Mouse (Mus musculus): Measurements from ENCODE around the gene Ly75. TPM values are rescaled to one million over a fixed set of nuclear protein-coding genes. Genes with fewer than 3 reads are reported as not detected.

The Ly75 gene
- polyA plus RNA-seq, 1 experiment from 2014 or later = 4.9 TPM

DNA sequence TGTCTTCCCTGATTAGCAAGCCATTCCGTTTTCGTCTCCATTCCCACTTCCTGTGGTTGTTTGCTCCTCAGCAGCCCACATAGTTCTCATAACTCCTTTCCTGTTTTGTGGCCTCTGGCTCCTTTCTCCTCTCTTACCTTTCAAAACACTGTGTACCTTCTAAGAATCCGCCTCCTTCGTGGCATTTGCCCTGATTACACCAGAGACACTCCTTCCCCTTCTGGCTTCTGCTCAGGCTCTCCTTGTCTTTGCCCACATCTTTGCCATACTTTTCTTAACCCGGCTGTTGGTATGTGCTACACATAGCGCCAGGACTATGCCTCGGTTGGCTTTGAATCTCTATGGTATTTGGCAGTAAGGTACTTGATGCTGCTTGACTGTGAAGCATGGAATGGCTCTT, 35.2 kb downstream of the Ly75 start:
- H3K4me1 ChIP-seq (replicated peaks) = no peaks in the 10 kb centered on the region
- no peak overlapping the region for H3K4me3 ChIP-seq (replicated peaks)
- WGBS = 83% methylated on average over 7 of the region's 7 CpGs
- H3K4me2 ChIP-seq = no peak overlapping the region
- ATAC-seq (ENCODE audit: insufficient number of reproducible peaks, insufficient read depth, low FRiP score, low TSS enrichment, low read depth) = no peak
- peaks cover 12% of the 10 kb centered on the region; the same call in 1 of the 2 replicates for H3K36me3 ChIP-seq
- H3K9me3 ChIP-seq = no peaks in the 10 kb centered on the region
- H3K27me3 ChIP-seq = no peaks in the 10 kb centered on the region
- H3K9ac ChIP-seq (replicated peaks) = no peak overlapping the region
- no peak overlapping the region for H3K27ac ChIP-seq

DNA sequence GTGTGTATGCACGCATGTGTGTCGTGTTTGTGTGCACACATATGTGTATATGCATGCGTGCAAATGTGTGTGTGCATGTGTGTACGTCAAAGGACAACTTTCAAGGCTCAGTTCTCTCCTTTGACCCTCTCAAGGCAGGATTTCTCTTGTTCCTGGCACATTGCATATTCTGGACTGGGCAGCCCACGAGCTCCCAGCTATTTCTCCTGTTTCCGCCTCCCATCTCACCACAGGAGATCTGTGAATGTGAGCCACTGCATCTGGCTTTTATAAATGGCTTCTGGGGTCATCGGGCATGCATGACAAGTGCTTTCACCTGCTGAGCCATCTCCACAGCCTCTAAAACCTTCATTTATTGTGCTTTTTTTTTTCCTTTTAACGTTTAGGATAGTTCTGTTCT, 36.6 kb downstream of the Ly75 start:
- Histone ChIP-seq H3K4me1 (replicated peaks) (no peaks in the 10 kb centered on the region), H3K36me3 (peaks cover 12% of the 10 kb centered on the region; the same call in 1 of the 2 replicates), H3K27me3 (no peaks in the 10 kb centered on the region), H3K4me2 (no peak overlapping the region), H3K27ac (no peak overlapping the region), H3K9me3 (no peaks in the 10 kb centered on the region), H3K4me3 (replicated peaks) (no peak overlapping the region), H3K9ac (replicated peaks) (no peak overlapping the region)
- 72% methylated on average over 8 of the region's 8 CpGs for WGBS
- no peak for ATAC-seq (ENCODE audit: insufficient number of reproducible peaks, insufficient read depth, low FRiP score, low TSS enrichment, low read depth)

DNA sequence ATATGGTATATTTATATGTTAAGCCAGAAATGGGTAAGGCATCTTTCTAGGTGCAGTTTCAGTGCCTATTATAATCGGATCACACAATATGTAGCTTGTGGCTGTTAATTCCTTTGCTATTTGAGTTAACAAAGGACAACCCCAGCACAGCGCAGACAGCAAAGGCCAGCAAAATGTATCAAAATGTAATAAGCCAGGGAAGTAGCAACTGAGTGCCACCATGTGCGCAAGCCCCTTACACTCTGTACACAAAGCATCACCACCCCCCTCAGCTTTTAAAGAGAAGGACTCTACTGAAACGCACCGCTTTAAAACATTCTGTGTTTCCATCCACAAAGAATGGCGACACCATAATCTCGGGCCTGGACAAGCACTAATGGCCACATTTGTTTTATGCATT, 37.4 kb downstream of the Ly75 start:
- Histone ChIP-seq H3K4me3 (replicated peaks) (no peak overlapping the region), H3K36me3 (peaks cover 12% of the 10 kb centered on the region; the same call in 1 of the 2 replicates), H3K4me1 (replicated peaks) (no peaks in the 10 kb centered on the region), H3K27me3 (no peaks in the 10 kb centered on the region), H3K27ac (no peak overlapping the region), H3K4me2 (no peak overlapping the region), H3K9ac (replicated peaks) (no peak overlapping the region), H3K9me3 (no peaks in the 10 kb centered on the region)
- 89% methylated on average over 7 of the region's 7 CpGs for WGBS
- no peak for ATAC-seq (ENCODE audit: insufficient number of reproducible peaks, insufficient read depth, low FRiP score, low TSS enrichment, low read depth)

DNA sequence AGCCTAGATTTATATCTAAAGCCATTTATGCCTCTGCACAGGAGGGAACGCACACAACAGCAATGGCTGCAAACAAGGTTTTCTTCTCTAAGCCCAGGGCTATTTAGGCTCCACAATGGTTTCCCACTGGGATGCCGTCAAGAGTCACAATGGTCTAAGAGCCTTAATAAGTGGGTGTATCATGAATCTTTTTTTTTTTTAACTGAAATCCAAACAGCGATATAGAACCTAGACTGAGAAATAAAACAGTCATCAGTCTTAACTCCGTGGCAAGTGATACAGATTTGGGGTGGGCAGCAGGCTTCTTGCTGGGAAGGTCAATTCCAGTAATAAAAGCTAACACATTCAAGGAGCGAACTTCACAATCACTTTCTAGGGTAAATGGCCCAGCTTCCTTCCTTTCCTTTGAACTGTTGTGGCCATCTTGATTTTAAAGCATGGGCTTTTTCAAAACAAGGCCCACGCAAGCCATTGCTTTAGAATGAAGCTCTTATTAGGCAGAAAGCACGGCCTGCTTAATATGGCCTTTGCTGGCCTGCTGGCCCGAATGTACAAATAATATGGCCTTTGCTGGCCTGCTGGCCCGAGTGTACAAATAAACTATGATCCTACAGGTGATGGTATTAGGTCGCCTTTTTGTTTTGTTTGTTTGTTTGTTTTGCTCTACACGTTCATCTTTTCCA, 39.4 kb downstream of the Ly75 start:
- no peak overlapping the region for H3K27ac ChIP-seq
- H3K9ac ChIP-seq (replicated peaks) = no peak overlapping the region
- peaks cover 3% of the 10 kb centered on the region; the same call in 1 of the 2 replicates for H3K36me3 ChIP-seq
- no peak overlapping the region for H3K4me3 ChIP-seq (replicated peaks)
- no peak for ATAC-seq (ENCODE audit: insufficient number of reproducible peaks, insufficient read depth, low FRiP score, low TSS enrichment, low read depth)
- no peaks in the 10 kb centered on the region for H3K9me3 ChIP-seq
- H3K4me2 ChIP-seq = no peak overlapping the region
- H3K4me1 ChIP-seq (replicated peaks) = no peaks in the 10 kb centered on the region
- H3K27me3 ChIP-seq = no peaks in the 10 kb centered on the region
- 50% methylated on average over 11 of the region's 11 CpGs for WGBS

DNA sequence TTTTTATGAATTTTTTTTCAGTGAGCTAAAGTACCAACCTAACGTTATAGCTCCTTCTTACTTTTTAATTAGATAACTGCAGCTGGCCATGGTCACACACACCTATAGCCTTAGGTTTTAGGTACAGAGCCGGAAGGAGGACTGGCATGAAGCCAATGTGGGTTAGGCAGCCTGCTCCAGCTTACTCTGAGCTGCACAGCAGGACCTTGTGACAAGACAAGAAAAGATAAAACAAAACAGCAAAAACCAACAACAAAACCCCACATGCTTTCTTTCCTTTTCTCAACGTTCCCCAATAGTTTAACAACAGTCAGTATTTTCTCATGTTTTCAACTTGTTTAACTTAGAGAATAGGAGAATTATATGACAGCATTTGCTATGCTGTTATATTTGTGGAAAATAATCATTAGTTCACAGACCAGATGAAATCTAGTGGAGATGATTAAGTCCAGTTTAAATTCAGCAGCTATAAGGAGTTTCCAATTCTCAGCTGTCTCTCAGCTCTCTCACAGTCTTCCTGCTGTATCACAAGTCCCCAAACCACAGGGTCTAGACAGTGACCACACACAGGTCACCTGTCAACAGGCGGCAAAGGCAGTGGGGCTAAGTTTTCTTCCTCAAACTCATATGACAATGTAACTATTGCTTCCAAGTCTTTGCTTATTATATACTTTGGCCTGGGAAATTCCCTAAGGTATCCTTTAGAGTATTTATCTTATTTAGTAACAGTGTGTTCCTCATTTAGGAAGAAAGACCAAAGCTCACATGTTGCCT, 40.8 kb downstream of the Ly75 start:
- H3K36me3 ChIP-seq = no peaks in the 10 kb centered on the region
- no peak overlapping the region for H3K4me3 ChIP-seq (replicated peaks)
- H3K27me3 ChIP-seq = no peaks in the 10 kb centered on the region
- no peaks in the 10 kb centered on the region for H3K4me1 ChIP-seq (replicated peaks)
- H3K9ac ChIP-seq (replicated peaks) = no peak overlapping the region
- no peaks in the 10 kb centered on the region for H3K9me3 ChIP-seq
- H3K27ac ChIP-seq = no peak overlapping the region
- no peak for ATAC-seq (ENCODE audit: insufficient number of reproducible peaks, insufficient read depth, low FRiP score, low TSS enrichment, low read depth)
- H3K4me2 ChIP-seq = no peak overlapping the region
- WGBS = 63% methylated on average over 4 of the region's 4 CpGs

DNA sequence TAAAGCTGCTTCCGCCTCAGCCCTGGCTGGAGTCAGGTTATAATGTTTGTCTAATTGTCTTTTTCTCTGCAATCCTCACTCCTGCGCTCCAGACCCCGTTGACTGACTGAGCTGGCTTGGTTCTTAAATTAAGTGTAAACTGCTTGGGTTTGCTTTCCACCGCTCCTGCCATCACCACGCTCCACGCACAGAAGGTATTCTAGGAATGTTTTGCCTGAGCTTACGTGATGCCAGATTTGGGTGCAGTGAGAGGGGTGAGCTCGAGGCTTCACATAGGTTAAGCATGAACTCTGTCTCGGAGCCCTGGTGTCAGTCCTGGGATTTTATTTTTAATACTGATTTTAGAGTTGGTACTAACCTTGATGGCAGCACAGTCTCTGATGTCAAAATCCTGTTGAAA, 45.2 kb downstream of the Ly75 start:
- no peaks in the 10 kb centered on the region for H3K36me3 ChIP-seq
- no peak for ATAC-seq (ENCODE audit: insufficient number of reproducible peaks, insufficient read depth, low FRiP score, low TSS enrichment, low read depth)
- no peaks in the 10 kb centered on the region for H3K4me1 ChIP-seq (replicated peaks)
- no peak overlapping the region for H3K4me2 ChIP-seq
- H3K9ac ChIP-seq (replicated peaks) = no peak overlapping the region
- H3K27me3 ChIP-seq = no peaks in the 10 kb centered on the region
- H3K9me3 ChIP-seq = no peaks in the 10 kb centered on the region
- H3K27ac ChIP-seq = no peak overlapping the region
- no peak overlapping the region for H3K4me3 ChIP-seq (replicated peaks)
- WGBS = 51% methylated on average over 9 of the region's 9 CpGs

DNA sequence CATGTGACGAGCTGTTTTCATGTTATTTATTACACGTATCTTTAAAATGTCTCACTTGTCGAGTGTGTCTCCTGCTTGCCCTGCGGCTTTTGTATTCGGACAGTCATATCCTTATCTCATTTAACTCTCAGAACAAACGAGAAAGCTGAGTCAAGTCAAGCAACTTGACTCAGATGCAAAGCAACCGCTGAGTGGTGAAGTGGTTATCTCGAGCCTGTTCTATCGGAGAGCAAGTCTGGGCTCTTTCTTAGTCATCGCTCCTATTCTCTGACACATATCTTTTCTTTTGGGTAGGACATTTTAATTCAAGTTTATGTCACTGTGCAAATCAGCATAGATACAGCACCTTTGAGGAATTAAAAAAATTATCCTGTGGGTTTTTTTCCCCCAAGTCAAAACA, 54.5 kb downstream of the Ly75 start:
- Histone ChIP-seq H3K36me3 (no peaks in the 10 kb centered on the region), H3K4me1 (replicated peaks) (no peaks in the 10 kb centered on the region), H3K9me3 (no peaks in the 10 kb centered on the region), H3K9ac (replicated peaks) (no peak overlapping the region), H3K27me3 (no peaks in the 10 kb centered on the region), H3K4me3 (replicated peaks) (no peak overlapping the region), H3K27ac (no peak overlapping the region), H3K4me2 (no peak overlapping the region)
- 95% methylated on average over 10 of the region's 10 CpGs for WGBS
- no peak for ATAC-seq (ENCODE audit: insufficient number of reproducible peaks, insufficient read depth, low FRiP score, low TSS enrichment, low read depth)

DNA sequence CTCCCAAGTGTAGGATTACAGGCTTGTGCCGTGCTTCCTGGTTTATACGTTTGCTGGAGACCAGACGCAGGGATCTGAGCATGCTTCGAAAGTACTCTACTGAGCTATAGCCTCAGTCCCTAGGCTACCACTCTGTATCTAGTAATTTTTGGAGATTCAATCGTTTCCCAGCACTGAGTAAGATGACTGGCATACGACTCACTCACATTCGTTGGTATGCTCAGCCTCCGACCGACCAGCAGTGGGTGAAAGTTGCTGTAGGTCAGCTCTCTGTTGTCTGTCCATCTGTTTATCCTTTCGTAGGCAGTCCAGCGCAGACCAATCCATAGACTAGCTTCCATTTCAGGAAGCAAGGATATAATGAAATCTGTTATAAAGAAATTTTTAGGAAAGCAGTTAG, 55.5 kb downstream of the Ly75 start:
- Histone ChIP-seq H3K4me1 (replicated peaks) (no peaks in the 10 kb centered on the region), H3K9ac (replicated peaks) (no peak overlapping the region), H3K4me2 (no peak overlapping the region), H3K36me3 (no peaks in the 10 kb centered on the region), H3K27me3 (no peaks in the 10 kb centered on the region), H3K4me3 (replicated peaks) (no peak overlapping the region), H3K9me3 (no peaks in the 10 kb centered on the region), H3K27ac (no peak overlapping the region)
- ATAC-seq (ENCODE audit: insufficient number of reproducible peaks, insufficient read depth, low FRiP score, low TSS enrichment, low read depth) = no peak
- WGBS = 86% methylated on average over 11 of the region's 11 CpGs

DNA sequence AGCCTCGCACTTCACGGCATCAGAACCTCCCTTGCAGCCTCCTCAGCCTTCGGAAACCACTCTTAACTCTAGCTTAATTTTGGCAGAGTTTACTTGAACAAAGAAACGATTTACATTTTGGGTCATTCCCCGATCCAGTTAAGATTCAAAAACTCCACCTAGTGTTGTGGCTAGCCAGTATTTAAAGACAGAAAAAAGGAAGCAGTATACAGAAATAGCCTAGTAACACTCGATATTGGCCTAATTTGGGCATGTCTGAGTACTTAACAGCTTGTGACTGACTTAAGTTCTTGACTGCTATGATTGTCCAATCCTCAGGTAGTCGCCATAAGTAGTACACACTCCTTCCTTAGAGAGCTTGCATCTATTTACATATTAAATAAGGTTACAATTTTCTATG, 56.2 kb downstream of the Ly75 start:
- no peak overlapping the region for H3K27ac ChIP-seq
- no peak for ATAC-seq (ENCODE audit: insufficient number of reproducible peaks, insufficient read depth, low FRiP score, low TSS enrichment, low read depth)

DNA sequence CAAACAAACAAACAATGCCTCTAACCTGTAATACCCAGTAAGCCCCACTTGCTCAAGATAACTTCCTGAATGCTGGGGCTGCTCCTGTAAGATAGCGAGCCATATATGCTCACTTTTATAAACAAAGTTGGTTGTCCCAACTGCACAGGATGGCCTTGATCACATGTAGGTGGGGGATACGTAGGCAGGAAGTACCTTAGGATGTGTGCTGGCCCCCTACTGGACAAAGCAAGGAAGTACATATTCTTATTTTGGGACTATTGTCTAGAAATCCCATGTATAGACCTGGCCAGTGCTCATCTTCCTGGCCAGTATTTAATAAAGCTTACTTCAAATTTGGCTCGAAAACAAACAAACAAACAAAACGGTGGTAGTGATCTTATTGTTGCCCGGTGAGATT, 59.7 kb downstream of the Ly75 start:
- WGBS = 83% methylated on average over 5 of the region's 5 CpGs

More for the DNA sequence above, 56.2 kb downstream of the Ly75 start:
- Histone ChIP-seq H3K4me2 (no peak overlapping the region), H3K9me3 (no peaks in the 10 kb centered on the region), H3K9ac (replicated peaks) (no peak overlapping the region), H3K4me1 (replicated peaks) (0 out of 2 replicates have a peak, but pooled peaks cover under 1% of the 10 kb centered on the region), H3K4me3 (replicated peaks) (no peak overlapping the region), H3K36me3 (no peaks in the 10 kb centered on the region), H3K27me3 (no peaks in the 10 kb centered on the region)
- WGBS = 85% methylated on average over 7 of the region's 7 CpGs

DNA sequence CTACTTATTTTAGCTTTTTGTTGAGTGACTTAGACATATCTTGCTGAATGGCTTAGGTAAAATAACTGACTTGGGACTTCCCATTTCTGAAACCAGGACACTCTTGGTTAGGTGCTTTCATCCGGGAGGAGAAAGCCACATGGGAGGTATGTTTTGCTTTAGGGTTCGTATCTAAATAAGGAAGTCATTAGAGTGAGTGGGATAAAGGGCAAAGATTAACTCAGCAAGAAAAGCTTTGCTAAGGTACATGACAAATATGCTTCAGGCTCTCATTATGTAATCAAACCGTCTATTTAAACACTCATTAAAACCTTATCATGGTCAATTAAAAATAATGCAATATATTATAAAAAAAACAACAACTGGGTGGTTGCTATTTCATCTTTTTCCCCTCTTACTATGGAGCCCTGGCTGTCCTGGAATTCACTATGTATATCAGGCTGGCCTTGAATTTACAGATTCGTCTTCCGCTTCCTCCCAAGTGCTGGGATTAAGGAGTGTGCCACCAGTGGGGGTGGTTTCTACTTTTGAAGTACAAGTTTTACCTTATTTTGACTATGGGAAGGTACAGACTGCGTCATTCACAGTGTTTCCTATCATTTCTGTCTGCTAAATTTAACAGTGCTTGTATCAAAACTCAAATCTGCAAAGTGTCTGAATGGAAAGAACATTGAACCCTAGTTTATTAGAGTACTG, 60.9 kb downstream of the Ly75 start:
- no peaks in the 10 kb centered on the region for H3K9me3 ChIP-seq
- H3K36me3 ChIP-seq = peaks cover 12% of the 10 kb centered on the region; the same call in 1 of the 2 replicates
- H3K27me3 ChIP-seq = no peaks in the 10 kb centered on the region
- no peak overlapping the region for H3K4me3 ChIP-seq (replicated peaks)
- ATAC-seq (ENCODE audit: insufficient number of reproducible peaks, insufficient read depth, low FRiP score, low TSS enrichment, low read depth) = no peak
- H3K9ac ChIP-seq (replicated peaks) = no peak overlapping the region
- no peak overlapping the region for H3K27ac ChIP-seq
- H3K4me2 ChIP-seq = no peak overlapping the region
- 0 out of 2 replicates have a peak, but pooled peaks cover 4% of the 10 kb centered on the region for H3K4me1 ChIP-seq (replicated peaks)
- WGBS = 57% methylated on average over 6 of the region's 6 CpGs

More for the DNA sequence above, 59.7 kb downstream of the Ly75 start:
- Histone ChIP-seq H3K4me2 (no peak overlapping the region), H3K27me3 (no peaks in the 10 kb centered on the region), H3K4me1 (replicated peaks) (0 out of 2 replicates have a peak, but pooled peaks cover 4% of the 10 kb centered on the region), H3K36me3 (0 out of 2 replicates have a peak, but pooled peaks cover 7% of the 10 kb centered on the region), H3K9me3 (no peaks in the 10 kb centered on the region), H3K4me3 (replicated peaks) (no peak overlapping the region), H3K9ac (replicated peaks) (no peak overlapping the region), H3K27ac (no peak overlapping the region)
- ATAC-seq (ENCODE audit: insufficient number of reproducible peaks, insufficient read depth, low FRiP score, low TSS enrichment, low read depth) = no peak
